Mouse (Mus musculus): ENCODE measurements around the gene Nectin4. TPM values are rescaled to one million over a fixed set of nuclear protein-coding genes. Genes with fewer than 3 reads are reported as not detected.
"Not testable (repeated sequence)": the region's sequence is repeated elsewhere in the genome, so short reads cannot be mapped to it uniquely, and the experiment has no call there.

Nectin4 gene
- total RNA-seq (2014; rRNA removed) (4.7 and 9.3 TPM in 2 replicates), polyA plus RNA-seq (2015; fragmentation: Nextera tagmentation; extraction: Ambion mirVana) (4.8 TPM in 2 replicates)

- Histone ChIP-seq H3K9ac (replicated peaks; ENCODE audit: low read length, poor library complexity, severe bottlenecking) (no peak within 1 kb of the TSS), H3K36me3 (ENCODE audit: insufficient read depth, low read length) (no peaks in the 10 kb centered on the region), H3K4me1 (ENCODE audit: insufficient read depth, low read length) (no peaks in the 10 kb centered on the region), H3K27me3 (ENCODE audit: insufficient read depth, low read length) (no peaks in the 10 kb centered on the region; the same call in 1 of the 2 replicates), H3K9me3 (ENCODE audit: low read length) (no peaks in the 10 kb centered on the region), H3K27ac (ENCODE audit: low read depth, low read length) (no peak within 1 kb of the TSS), H3K4me3 (ENCODE audit: low read depth, low read length) (no peak within 1 kb of the TSS), H3K4me2 (ENCODE audit: low read depth, low read length, poor library complexity, severe bottlenecking) (no peak within 1 kb of the TSS)
- DNase-seq (ENCODE audit: low spot score) (no peak), ATAC-seq (ENCODE audit: low FRiP score) (no peak)
- WGBS, result 36% methylated on average over 20 of the region's 20 CpGs
- no peak for TF ChIP-seq CTCF (IDR thresholded peaks at IDR 0.05)
These were observed at the start of gene Nectin4 for GRCm38 (mm10) chr1:171369845-171370556. Gene Nectin4, plus strand, starts transcription at chr1:171370099.

DNA sequence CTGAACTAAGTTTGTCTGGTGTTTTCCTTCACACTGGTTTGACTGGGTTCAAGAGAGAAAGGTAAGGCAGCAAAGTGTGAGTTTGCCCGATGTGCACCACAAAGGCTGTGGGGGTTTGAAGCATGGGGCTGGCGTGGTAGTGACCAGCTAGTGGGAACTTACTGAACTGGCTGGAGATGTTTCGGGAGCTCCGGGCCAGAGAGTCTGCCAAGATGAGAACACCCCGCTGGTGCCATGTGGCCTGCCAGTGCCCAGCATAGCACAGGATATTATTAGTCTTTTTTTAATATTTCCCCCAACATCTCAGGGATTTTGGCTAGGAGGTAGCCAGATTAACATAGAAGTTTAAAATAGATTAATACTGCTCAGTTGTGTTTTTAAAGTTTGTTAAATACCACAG lies 49.7 kb upstream of the Nectin4 start:
- no peak overlapping the region for H3K4me2 ChIP-seq (ENCODE audit: low read depth, low read length, poor library complexity, severe bottlenecking)
- no peak overlapping the region for H3K27ac ChIP-seq (ENCODE audit: low read depth, low read length)
- H3K27me3 ChIP-seq (ENCODE audit: insufficient read depth, low read length), result no peaks in the 10 kb centered on the region
- no peak for ATAC-seq (ENCODE audit: low FRiP score)
- H3K4me3 ChIP-seq (ENCODE audit: low read depth, low read length), result no peak overlapping the region
- no peak for TF ChIP-seq CTCF (IDR thresholded peaks at IDR 0.05)
- no peak for DNase-seq (ENCODE audit: low spot score)
- H3K9me3 ChIP-seq (ENCODE audit: low read length), result no peaks in the 10 kb centered on the region
- no peaks in the 10 kb centered on the region for H3K4me1 ChIP-seq (ENCODE audit: insufficient read depth, low read length)
- 15% methylated on average over 5 of the region's 5 CpGs for WGBS
- H3K9ac ChIP-seq (replicated peaks; ENCODE audit: low read length, poor library complexity, severe bottlenecking), result no peak overlapping the region
- no peaks in the 10 kb centered on the region for H3K36me3 ChIP-seq (ENCODE audit: insufficient read depth, low read length)

DNA sequence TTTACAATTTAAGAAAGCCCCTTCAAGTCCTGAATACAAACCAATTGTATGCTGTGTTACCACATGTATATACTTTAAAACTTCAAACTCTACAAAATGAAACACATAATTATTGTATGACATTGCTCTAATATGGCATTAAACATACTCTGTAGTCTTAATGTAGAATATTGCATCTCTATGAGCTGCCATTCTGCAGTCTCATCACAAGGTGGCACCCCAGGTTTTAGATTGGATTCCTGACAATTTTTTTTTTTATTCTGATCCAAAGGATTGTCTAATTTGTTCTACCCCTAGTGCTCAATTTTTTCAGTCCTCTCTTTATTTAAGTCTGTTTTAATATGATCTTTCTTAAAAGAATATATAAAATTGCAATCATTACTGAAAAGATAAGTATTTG lies 48.5 kb upstream of the Nectin4 start:
- H3K4me1 ChIP-seq (ENCODE audit: insufficient read depth, low read length), result no peaks in the 10 kb centered on the region
- no peak overlapping the region for H3K27ac ChIP-seq (ENCODE audit: low read depth, low read length)
- no peaks in the 10 kb centered on the region for H3K9me3 ChIP-seq (ENCODE audit: low read length)
- no peak overlapping the region for H3K9ac ChIP-seq (replicated peaks; ENCODE audit: low read length, poor library complexity, severe bottlenecking)
- no peak overlapping the region for H3K4me3 ChIP-seq (ENCODE audit: low read depth, low read length)
- TF ChIP-seq CTCF (IDR thresholded peaks at IDR 0.05), result peak; percentile 74
- H3K36me3 ChIP-seq (ENCODE audit: insufficient read depth, low read length), result no peaks in the 10 kb centered on the region
- no peak overlapping the region for H3K4me2 ChIP-seq (ENCODE audit: low read depth, low read length, poor library complexity, severe bottlenecking)
- DNase-seq (ENCODE audit: low spot score) (peak; percentile 56), ATAC-seq (ENCODE audit: low FRiP score) (no peak)
- no peaks in the 10 kb centered on the region for H3K27me3 ChIP-seq (ENCODE audit: insufficient read depth, low read length)

DNA sequence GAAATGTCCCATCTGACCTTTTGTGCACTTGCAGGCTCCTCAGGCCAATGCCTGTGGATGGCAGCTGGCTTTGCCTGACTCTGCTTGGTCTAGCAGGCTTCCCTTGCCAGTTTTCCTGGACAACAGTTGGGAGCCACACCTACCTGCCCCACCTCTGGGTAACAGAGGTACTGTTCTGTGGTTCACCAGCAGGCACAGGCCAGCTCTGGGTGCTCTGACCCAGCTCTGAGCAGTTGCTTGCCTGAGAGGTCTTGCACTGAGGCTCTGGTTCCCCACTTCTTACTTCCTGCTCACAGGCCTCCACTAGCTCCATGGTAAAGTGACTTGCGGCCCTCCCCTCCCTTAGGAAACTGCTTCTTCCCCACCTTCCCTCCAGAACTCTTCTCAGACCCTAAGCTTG lies 47.9 kb upstream of the Nectin4 start:
- no peak overlapping the region for H3K4me2 ChIP-seq (ENCODE audit: low read depth, low read length, poor library complexity, severe bottlenecking)
- no peak overlapping the region for H3K4me3 ChIP-seq (ENCODE audit: low read depth, low read length)
- no peaks in the 10 kb centered on the region for H3K4me1 ChIP-seq (ENCODE audit: insufficient read depth, low read length)
- DNase-seq (ENCODE audit: low spot score) (no peak), ATAC-seq (ENCODE audit: low FRiP score) (peak; percentile 54)
- H3K9me3 ChIP-seq (ENCODE audit: low read length), result no peaks in the 10 kb centered on the region
- no peaks in the 10 kb centered on the region for H3K27me3 ChIP-seq (ENCODE audit: insufficient read depth, low read length)
- WGBS, result 79% methylated on average over 1 of the region's 1 CpGs
- TF ChIP-seq CTCF (IDR thresholded peaks at IDR 0.05), result no peak
- no peak overlapping the region for H3K9ac ChIP-seq (replicated peaks; ENCODE audit: low read length, poor library complexity, severe bottlenecking)
- H3K36me3 ChIP-seq (ENCODE audit: insufficient read depth, low read length), result no peaks in the 10 kb centered on the region
- H3K27ac ChIP-seq (ENCODE audit: low read depth, low read length), result no peak overlapping the region

- no peaks in the 10 kb centered on the region for H3K36me3 ChIP-seq (ENCODE audit: insufficient read depth, low read length)
- no peaks in the 10 kb centered on the region for H3K9me3 ChIP-seq (ENCODE audit: low read length)
- H3K27me3 ChIP-seq (ENCODE audit: insufficient read depth, low read length), result no peaks in the 10 kb centered on the region
- H3K27ac ChIP-seq (ENCODE audit: low read depth, low read length), result no peak overlapping the region
- no peak for TF ChIP-seq CTCF (IDR thresholded peaks at IDR 0.05)
- no peak for ATAC-seq (ENCODE audit: low FRiP score)
- DNase-seq (ENCODE audit: low spot score), result no peak
- H3K4me2 ChIP-seq (ENCODE audit: low read depth, low read length, poor library complexity, severe bottlenecking), result no peak overlapping the region
- no peak overlapping the region for H3K9ac ChIP-seq (replicated peaks; ENCODE audit: low read length, poor library complexity, severe bottlenecking)
- WGBS, result 85% methylated on average over 2 of the region's 2 CpGs
- peaks cover 9% of the 10 kb centered on the region for H3K4me1 ChIP-seq (ENCODE audit: insufficient read depth, low read length)
- no peak overlapping the region for H3K4me3 ChIP-seq (ENCODE audit: low read depth, low read length)
These were observed 44.3 kb upstream of the Nectin4 start for GRCm38 (mm10) chr1:171325571-171325970.

DNA sequence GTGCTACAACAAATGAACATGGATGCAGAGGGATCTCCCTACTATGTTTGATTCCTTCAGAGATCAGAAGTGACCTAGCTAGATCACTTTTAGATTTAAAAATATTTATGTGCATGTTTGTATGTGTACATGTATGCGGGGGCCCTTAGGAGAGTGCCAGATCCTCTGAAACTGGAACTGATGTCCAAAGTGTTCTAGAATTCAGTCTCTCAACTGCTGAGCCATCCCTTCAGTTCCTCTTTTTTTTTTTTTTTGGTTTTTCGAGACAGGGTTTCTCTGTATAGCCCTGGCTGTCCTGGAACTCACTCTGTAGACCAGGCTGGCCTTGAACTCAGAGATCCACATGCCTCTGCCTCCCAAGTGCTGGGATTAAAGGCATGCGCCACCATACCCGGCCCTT lies 43.3 kb upstream of the Nectin4 start:
- not testable (repeated sequence) for DNase-seq (ENCODE audit: low spot score); H3K27ac ChIP-seq (ENCODE audit: low read depth, low read length); H3K36me3 ChIP-seq (ENCODE audit: insufficient read depth, low read length); H3K4me3 ChIP-seq (ENCODE audit: low read depth, low read length); H3K4me1 ChIP-seq (ENCODE audit: insufficient read depth, low read length); H3K9ac ChIP-seq (replicated peaks; ENCODE audit: low read length, poor library complexity, severe bottlenecking); ATAC-seq (ENCODE audit: low FRiP score); H3K9me3 ChIP-seq (ENCODE audit: low read length); H3K27me3 ChIP-seq (ENCODE audit: insufficient read depth, low read length); H3K4me2 ChIP-seq (ENCODE audit: low read depth, low read length, poor library complexity, severe bottlenecking)
- over 99% methylated on average over 4 of the region's 4 CpGs for WGBS
